Mouse (Mus musculus) megakaryocyte, adult 5-6 weeks (primary cell): ENCODE data around the gene Hoxa9. TPM values are rescaled to one million over a fixed set of nuclear protein-coding genes. Genes with fewer than 3 reads are reported as not detected.

ENCODE experiments used
- ATAC-seq: 2 replicates; pipeline ENCODE4 v1.8.0; 2016; ENCODE audit warnings: mild to moderate bottlenecking, inconsistent platforms; ENCODE audit not compliant: poor library complexity, severe bottlenecking
- total RNA-seq, 2 experiments: library from RNA; stranded (forward) in 1 of 2; stranded (reverse) in 1 of 2; fragments of 153-499, 151-499 nt in 1 of 2; fragments of 221-1000, 200-1000 nt in 1 of 2; gene quantifications; 2 replicates each; pipeline versions ENCODE4 v1.2.3 to v1.2.4; 2015 to 2017

Hoxa9 gene
- total RNA-seq, 2 experiments from 2014 or later: 0.36 to 1.5 TPM

DNA sequence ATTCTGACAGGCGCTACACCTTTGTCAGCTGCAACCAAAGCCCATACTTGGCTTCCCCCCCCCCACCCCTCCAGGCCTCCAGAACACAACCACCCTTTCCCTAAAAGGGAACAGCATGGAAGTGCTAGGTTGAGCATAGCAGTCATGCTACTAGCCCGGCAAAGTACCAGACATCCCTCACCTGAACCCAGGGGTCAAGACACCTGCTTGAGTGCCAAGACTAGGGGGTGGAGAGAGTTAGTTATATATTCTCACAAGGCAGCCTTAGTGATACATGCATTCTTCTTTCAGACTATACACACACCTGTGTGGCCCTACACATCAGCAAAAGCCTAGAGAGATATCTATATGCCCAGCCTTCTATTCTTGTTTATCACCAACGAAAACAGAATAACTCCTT is 45.1 kb downstream of the Hoxa9 start:
- ATAC-seq: no peak

GRCm38 (mm10) chr6:52185222-52185621 is 45.7 kb downstream of the Hoxa9 start:
- no peak for ATAC-seq

- no peak for ATAC-seq
Observed at GRCm38 (mm10) chr6:52184668-52185067, 46.2 kb downstream of the Hoxa9 start.

DNA sequence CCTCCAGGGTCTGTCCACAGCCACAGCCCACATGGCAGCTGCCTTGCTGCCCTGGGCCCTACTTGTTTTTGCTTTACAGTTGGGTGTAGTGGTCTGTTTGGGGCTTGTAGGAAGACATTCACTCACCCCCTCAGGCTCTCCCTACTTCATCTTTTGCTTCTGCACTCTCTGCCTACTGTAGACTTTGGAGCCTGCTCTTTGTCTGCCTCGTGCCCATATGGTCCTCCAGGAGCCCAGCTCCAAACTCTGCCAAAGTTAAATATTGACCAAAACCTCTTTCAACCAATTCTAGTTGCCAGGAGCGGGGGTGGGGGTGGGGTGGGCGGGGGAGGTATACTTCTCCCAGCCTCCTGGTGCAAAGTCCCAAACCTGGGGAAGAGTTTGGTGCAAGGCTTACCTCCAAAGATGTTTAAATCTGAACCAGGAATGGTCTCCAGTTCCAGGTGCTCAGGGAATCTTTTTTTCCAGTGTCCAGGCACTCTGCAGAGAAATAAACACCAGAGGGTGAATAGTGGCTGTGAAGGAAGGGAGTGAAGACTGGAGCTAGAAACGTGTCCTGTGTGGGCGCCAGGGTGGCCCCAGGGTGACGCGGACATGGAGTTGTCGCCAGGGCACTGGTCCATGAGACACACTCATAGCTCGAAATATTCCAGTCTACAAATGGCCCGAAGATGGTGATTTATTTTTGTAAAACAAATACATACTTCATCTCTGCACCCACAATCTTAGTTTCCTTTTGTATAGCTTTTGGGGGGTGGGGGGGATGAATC is 47.4 kb downstream of the Hoxa9 start:
- no peak for ATAC-seq

DNA sequence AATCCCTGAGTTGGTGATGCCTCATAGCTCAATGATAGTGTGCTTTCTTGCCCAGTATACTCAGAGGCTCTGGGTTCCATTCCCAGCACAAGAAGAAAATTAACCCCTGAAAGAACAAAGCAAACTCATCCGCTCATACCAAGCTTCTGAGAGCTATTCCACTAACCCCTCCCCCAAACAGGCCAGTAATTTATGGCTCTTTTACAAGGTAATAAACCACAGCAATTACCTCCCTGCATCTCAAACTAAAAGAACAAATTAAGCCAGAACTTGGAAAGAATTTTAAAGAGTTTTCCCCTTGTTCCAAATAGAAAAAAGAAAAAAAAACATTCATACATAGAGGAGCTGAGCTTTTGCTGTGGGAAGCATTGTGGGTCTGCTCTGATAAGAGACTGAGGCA is 48.1 kb downstream of the Hoxa9 start:
- no peak for ATAC-seq

DNA sequence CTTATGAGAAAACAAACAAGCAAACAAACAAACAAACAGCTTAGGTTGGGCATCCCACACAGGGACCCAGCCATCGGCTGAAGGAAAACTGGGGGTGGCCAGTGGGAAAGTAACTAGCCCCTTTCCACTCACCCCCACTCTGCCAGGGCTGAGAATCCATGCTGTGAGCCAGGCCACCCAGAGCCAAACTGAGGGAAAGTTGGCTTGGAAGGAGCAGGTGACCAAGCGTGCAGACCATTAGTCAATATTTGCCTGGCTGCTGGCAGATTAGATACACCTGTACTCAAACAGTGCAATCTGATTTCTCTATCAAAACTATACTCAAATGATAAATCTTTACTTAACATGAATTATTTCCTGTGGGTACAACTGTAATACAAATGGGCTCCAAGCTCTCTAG is 48.9 kb downstream of the Hoxa9 start:
- ATAC-seq: no peak

DNA sequence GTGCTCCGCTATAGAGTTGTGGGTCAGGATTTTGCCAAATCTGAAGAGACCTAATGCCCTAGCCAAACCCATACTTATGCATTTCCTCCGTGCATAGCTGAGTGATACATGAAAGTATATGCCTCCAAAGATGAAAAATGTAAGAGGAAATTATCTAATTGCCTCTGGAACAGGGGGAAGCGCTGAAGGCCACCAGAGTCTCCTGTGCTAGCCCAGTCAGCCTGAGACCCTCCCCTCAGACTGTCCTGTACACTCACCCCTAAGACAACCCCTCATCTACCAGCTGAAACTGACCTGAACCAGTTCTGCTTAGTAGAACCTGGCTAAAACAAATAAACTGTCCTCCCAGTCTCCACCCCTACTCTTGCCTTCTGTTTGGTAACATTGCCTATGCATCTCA is 50.2 kb downstream of the Hoxa9 start:
- ATAC-seq: no peak

DNA sequence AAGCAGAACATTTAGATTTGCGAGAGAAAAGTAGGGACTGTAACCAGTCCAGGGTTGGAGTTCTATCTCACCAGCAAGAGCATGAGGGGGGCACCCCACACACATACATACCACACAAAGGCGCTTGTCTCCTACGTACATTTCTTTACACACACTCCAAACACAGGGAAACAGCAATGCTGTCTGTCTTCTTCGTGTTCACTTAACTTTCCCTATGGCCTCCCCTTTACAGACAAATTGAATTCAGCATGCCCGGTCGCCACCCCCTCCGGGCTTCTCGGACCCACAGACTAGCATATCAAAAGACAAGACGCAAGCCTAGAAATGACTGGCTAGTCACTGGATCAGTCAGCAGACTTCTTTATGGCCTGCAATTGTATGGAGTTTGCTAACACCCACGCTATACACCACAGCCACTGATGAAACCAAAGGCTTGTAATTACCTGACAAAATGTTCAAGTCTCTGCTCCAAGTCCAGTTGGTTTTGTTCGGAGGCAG is 50.6 kb downstream of the Hoxa9 start:
- no peak for ATAC-seq

- ATAC-seq: no peak
Observed at GRCm38 (mm10) chr6:52179690-52180089, 51.2 kb downstream of the Hoxa9 start.

- no peak for ATAC-seq
Observed at GRCm38 (mm10) chr6:52178918-52179665, 51.8 kb downstream of the Hoxa9 start.

DNA sequence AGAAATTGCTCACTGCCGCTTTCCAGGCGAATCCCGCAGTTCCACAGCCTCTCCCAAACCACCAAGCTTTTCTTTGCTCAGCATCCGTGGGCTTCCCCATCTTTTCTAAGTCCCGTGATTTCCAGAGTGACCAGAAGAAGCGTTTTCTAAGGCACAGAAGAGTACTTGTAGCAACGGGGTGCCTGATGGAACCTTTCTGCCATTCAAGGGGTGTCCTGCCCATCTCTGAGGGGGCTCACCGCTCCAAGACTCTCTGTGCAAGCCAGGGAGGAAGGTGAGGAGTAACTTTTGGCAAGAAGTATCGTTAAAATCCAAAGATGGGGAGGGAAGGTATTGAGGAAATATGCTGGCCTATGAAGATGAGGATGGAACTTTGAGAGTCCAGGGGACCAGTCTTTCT is 53.1 kb downstream of the Hoxa9 start:
- no peak for ATAC-seq

GRCm38 (mm10) chr6:52177061-52177735 is 53.7 kb downstream of the Hoxa9 start, which contains the start of gene 5730596B20Rik:
TSS of gene 5730596B20Rik (plus strand) at chr6:52177498.
- no peak for ATAC-seq

GRCm38 (mm10) chr6:52176391-52176790 is 54.5 kb downstream of the Hoxa9 start:
- no peak for ATAC-seq

DNA sequence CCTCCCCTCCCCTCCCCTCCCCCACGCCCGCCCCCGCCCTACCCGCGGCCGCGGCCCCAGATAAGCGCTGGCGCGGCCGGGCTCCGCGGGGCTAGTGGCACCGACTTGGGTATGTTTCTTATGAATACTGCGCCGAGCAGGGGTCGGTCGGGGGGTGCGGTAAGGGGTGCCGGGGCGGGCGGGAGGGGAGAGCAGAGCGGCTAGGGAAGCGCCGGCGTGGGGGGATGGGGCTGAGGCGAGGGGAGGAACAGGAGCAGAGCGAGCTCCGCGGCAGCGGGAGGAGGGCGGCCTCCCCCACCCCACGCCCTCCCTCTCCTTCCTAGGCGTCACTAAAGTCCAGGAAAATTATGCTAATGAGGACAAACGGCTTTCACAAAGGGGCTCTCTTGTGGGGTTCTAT is 55.0 kb downstream of the Hoxa9 start:
- ATAC-seq: no peak

GRCm38 (mm10) chr6:52174968-52175751 is 55.7 kb downstream of the Hoxa9 start:
- no peak for ATAC-seq

- no peak for ATAC-seq
Observed at GRCm38 (mm10) chr6:52173648-52174047, 57.2 kb downstream of the Hoxa9 start.

Other genes with a start within 250 kb of the Hoxa9 start
- 178 and 191 TPM in 2 replicates for gene Skap2, start 218.5 kb downstream of the Hoxa9 start, total RNA-seq (2015)
- gene Skap2, start 218.5 kb downstream of the Hoxa9 start, total RNA-seq (2017): 293 and 359 TPM in 2 replicates
- gene Hoxa1, start 72.8 kb downstream of the Hoxa9 start, total RNA-seq (2015): 0.11 TPM in 1 of 2 replicates, not detected in the other
- 0.37 TPM in 1 of 2 replicates, not detected in the other for gene Hoxa1, start 72.8 kb downstream of the Hoxa9 start, total RNA-seq (2017)
- gene Hoxa2, start 66.3 kb downstream of the Hoxa9 start, total RNA-seq (2015): not detected in 2 replicates
- not detected in 2 replicates for gene Hoxa2, start 66.3 kb downstream of the Hoxa9 start, total RNA-seq (2017)
- not detected in 2 replicates for gene 5730596B20Rik, start 53.6 kb downstream of the Hoxa9 start, total RNA-seq (2015)
- not detected in 2 replicates for gene 5730596B20Rik, start 53.6 kb downstream of the Hoxa9 start, total RNA-seq (2017)
- gene Hoxa4, start 39.3 kb downstream of the Hoxa9 start, total RNA-seq (2015): 0.27 TPM in 1 of 2 replicates, not detected in the other
- 0.28 TPM in 1 of 2 replicates, not detected in the other for gene Hoxa4, start 39.3 kb downstream of the Hoxa9 start, total RNA-seq (2017)
- 0.09 and 0.13 TPM in 2 replicates for gene Hoxa5, start 26.5 kb downstream of the Hoxa9 start, total RNA-seq (2015)
- 0.18 TPM in 1 of 2 replicates, not detected in the other for gene Hoxa5, start 26.5 kb downstream of the Hoxa9 start, total RNA-seq (2017)
- gene Hoxa6, start 22.4 kb downstream of the Hoxa9 start, total RNA-seq (2015): not detected in 2 replicates
- not detected in 2 replicates for gene Hoxa6, start 22.4 kb downstream of the Hoxa9 start, total RNA-seq (2017)
- 0.93 TPM in 1 of 2 replicates, not detected in the other for gene Hoxa3, start 17.8 kb downstream of the Hoxa9 start, total RNA-seq (2015)
- gene Hoxa3, start 17.8 kb downstream of the Hoxa9 start, total RNA-seq (2017): not detected in 2 replicates
- not detected in 2 replicates for gene Gm28308, start 17.8 kb downstream of the Hoxa9 start, total RNA-seq (2015)
- not detected in 2 replicates for gene Gm28308, start 17.8 kb downstream of the Hoxa9 start, total RNA-seq (2017)
- 1.2 and 1.8 TPM in 2 replicates for gene Hoxa7, start 9.2 kb downstream of the Hoxa9 start, total RNA-seq (2015)
- gene Hoxa7, start 9.2 kb downstream of the Hoxa9 start, total RNA-seq (2017): 0.53 and 0.73 TPM in 2 replicates
- gene Hoxa10, start 9.8 kb upstream of the Hoxa9 start, total RNA-seq (2015): 0.07 TPM in 1 of 2 replicates, not detected in the other
- gene Hoxa10, start 9.8 kb upstream of the Hoxa9 start, total RNA-seq (2017): 0.11 TPM in 1 of 2 replicates, not detected in the other
- not detected in 2 replicates for gene Hoxa11, start 14.7 kb upstream of the Hoxa9 start, total RNA-seq (2015)
- not detected in 2 replicates for gene Hoxa11, start 14.7 kb upstream of the Hoxa9 start, total RNA-seq (2017)
- gene Hoxa13, start 29.8 kb upstream of the Hoxa9 start, total RNA-seq (2015): not detected in 2 replicates
- not detected in 2 replicates for gene Hoxa13, start 29.8 kb upstream of the Hoxa9 start, total RNA-seq (2017)
- gene Evx1, start 82.4 kb upstream of the Hoxa9 start, total RNA-seq (2015): not detected in 2 replicates
- gene Evx1, start 82.4 kb upstream of the Hoxa9 start, total RNA-seq (2017): not detected in 2 replicates